Mouse (Mus musculus) midbrain, embryonic 12.5 days (tissue): ENCODE data around the gene Sdr16c6. TPM values are rescaled to one million over a fixed set of nuclear protein-coding genes. Genes with fewer than 3 reads are reported as not detected.

Source experiments
- ATAC-seq: fragments of 200-750 bp; cut with Nextera tagmentation; 2 replicates; pipeline ENCODE4 v1.8.0; 2017; ENCODE audit warnings: low read depth, moderate TSS enrichment, moderate library complexity; ENCODE audit not compliant: low FRiP score
- H3K27ac ChIP-seq: fragments of 300-500 bp; sonication (generic); replicated peaks from 2 replicates; pipeline ENCODE4 v1.5.1; 2016; ENCODE audit warnings: mild to moderate bottlenecking
- H3K27me3 ChIP-seq: fragments of 300-500 bp; sonication (generic); 2 replicates; pipeline ENCODE4 v1.6.1; 2016; ENCODE audit warnings: mild to moderate bottlenecking
- H3K36me3 ChIP-seq: fragments of 300-500 bp; sonication (generic); 2 replicates; pipeline ENCODE4 v1.6.1; 2016
- H3K4me1 ChIP-seq: fragments of 300-500 bp; sonication (generic); 2 replicates; pipeline ENCODE4 v1.6.1; 2016
- H3K4me2 ChIP-seq: fragments of 300-500 bp; sonication (generic); replicated peaks from 2 replicates; pipeline ENCODE4 v1.6.1; 2016; ENCODE audit warnings: mild to moderate bottlenecking, moderate library complexity
- H3K4me3 ChIP-seq: fragments of 300-500 bp; sonication (generic); 2 replicates; pipeline ENCODE4 v1.5.1; 2016; ENCODE audit warnings: mild to moderate bottlenecking
- H3K9ac ChIP-seq: fragments of 300-500 bp; sonication (generic); replicated peaks from 2 replicates; pipeline ENCODE4 v1.6.1; 2016; ENCODE audit warnings: mild to moderate bottlenecking, moderate library complexity
- H3K9me3 ChIP-seq: fragments of 300-500 bp; sonication (generic); 2 replicates; pipeline ENCODE4 v1.6.1; 2016; ENCODE audit warnings: mild to moderate bottlenecking
- WGBS: fragments of 180-500 bp; shearing (Covaris S2); methylation state at CpG from one replicate; pipeline ENCODE4 v1.1.7; 2016; 5-methylcytosine and 5-hydroxymethylcytosine counted together
- polyA plus RNA-seq: library from polyadenylated mRNA; unstranded; fragments of >200 nt; fragmentation: Nextera tagmentation; extraction: Ambion mirVana; gene quantifications from 2 replicates; pipeline ENCODE4 v1.2.1, GENCODE M21; 2016

Gene Sdr16c6
- polyA plus RNA-seq = not detected in 2 replicates

DNA sequence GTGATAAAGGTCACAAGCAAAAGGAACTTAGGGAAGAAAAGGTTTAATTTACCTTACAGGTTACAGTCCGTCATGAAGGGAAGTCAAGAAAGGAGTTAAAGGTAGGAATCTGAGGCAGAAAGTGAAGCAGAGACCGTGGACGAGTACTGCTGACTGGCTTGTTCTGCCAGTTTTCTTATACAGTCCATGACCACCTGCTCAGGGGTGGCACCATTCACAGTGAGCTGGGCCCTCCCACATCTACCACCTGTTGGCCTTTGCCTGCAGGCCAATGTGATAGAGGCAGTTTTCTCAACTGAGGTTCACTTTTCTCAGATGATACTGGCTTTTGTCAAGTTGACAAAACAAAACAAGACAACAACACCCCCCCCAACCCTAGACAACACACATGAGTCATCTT, at the start of gene Sdr16c6:
Gene Sdr16c6 (minus strand): TSS at position 151 of the 400 bp plus-strand sequence.
- Histone ChIP-seq H3K9ac (no peak within 1 kb of the TSS), H3K4me2 (no peak within 1 kb of the TSS), H3K4me1 (no peaks in the 10 kb centered on the region), H3K9me3 (no peaks in the 10 kb centered on the region), H3K36me3 (no peaks in the 10 kb centered on the region), H3K27ac (no peak within 1 kb of the TSS), H3K4me3 (no peak within 1 kb of the TSS), H3K27me3 (no peaks in the 10 kb centered on the region)
- no peak for ATAC-seq
- 93% methylated on average over 3 of the region's 3 CpGs for WGBS

DNA sequence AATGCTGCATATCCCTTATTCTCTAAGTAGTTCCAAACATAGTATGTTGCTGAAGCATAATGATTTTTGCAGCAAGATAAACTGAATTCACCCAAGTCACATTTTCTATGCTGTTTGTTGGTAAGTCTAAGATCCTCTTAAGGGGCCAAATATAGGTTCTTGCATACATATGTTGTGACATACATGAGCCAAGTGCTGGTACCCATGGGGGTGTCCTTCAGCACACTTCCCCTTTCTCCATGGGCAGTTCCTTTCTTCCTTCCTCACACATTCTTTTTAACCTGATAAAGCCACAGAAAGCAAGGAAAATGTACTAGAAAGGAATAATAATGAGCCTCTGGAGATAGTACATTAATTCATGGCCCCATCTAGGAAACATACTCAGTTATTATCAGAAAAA, 2.9 kb upstream of the Sdr16c6 start:
- Histone ChIP-seq H3K4me3 (no peak overlapping the region), H3K36me3 (no peaks in the 10 kb centered on the region), H3K27me3 (no peaks in the 10 kb centered on the region), H3K9ac (no peak overlapping the region), H3K9me3 (no peaks in the 10 kb centered on the region), H3K4me1 (no peaks in the 10 kb centered on the region), H3K4me2 (no peak overlapping the region), H3K27ac (no peak overlapping the region)
- no peak for ATAC-seq

DNA sequence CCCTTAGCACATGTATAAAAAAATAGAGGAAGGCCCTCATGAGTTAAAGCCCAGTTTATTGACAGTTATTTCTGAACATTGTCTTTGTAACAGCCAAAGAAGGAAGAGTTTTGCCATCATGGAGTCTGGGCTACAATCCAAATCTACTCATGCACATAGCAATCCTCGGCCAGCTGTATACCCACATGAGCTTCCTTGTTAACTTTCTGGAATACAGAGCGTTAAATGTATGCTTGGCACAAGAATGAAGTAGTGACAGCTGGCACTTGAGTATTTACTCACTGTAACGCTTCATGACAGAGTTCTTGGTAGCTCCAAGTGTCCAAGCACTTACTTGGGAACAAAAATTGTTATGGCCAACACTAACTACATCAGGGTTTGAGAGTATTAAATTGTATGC, 1.8 kb upstream of the Sdr16c6 start:
- ATAC-seq = no peak
- Histone ChIP-seq H3K27ac (no peak overlapping the region), H3K4me3 (no peak overlapping the region), H3K9me3 (no peaks in the 10 kb centered on the region), H3K9ac (no peak overlapping the region), H3K27me3 (no peaks in the 10 kb centered on the region), H3K4me1 (no peaks in the 10 kb centered on the region), H3K36me3 (no peaks in the 10 kb centered on the region), H3K4me2 (no peak overlapping the region)
- WGBS = 89% methylated on average over 3 of the region's 3 CpGs

DNA sequence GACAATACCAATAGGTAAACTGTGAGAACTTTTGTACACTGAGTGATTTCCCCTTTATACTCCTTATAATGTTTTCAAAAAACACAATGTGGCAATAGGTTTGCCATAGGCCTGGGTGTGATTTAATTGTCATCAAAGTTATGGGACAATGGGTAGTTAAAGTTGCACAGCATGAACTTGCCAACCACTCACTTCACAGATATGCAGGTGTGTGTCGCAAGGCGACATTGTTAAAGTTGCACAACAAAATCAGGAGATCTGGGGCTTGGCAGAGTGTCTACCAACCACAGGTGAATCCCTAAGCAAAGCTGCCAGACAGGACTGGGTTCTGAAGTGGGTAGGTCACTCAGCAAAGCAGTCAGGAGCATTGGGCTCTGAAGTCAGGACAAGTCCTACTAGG, 1.3 kb downstream of the Sdr16c6 start:
- no peaks in the 10 kb centered on the region for H3K9me3 ChIP-seq
- H3K27ac ChIP-seq = no peak overlapping the region
- no peaks in the 10 kb centered on the region for H3K27me3 ChIP-seq
- ATAC-seq = no peak
- no peak overlapping the region for H3K4me2 ChIP-seq
- H3K9ac ChIP-seq = no peak overlapping the region
- WGBS = 98% methylated on average over 2 of the region's 2 CpGs
- H3K4me3 ChIP-seq = no peak overlapping the region
- no peaks in the 10 kb centered on the region for H3K4me1 ChIP-seq
- H3K36me3 ChIP-seq = no peaks in the 10 kb centered on the region

Other genes starting within 250 kb of the Sdr16c6 start
- gene Gm11808, start 103.9 kb downstream of the Sdr16c6 start, polyA plus RNA-seq = 630 and 660 TPM in 2 replicates